Mouse (Mus musculus) embryonic fibroblast, embryonic 13.5 days (primary cell): ENCODE measurements around the gene Avpr1a.

Source experiments
- CTCF ChIP-seq: IDR thresholded peaks from 2 replicates; pipeline ENCODE4 v1.5.1; 2011; ENCODE audit warnings: mild to moderate bottlenecking, control low read depth, low read length, moderate library complexity, borderline replicate concordance; ENCODE audit not compliant: insufficient read depth
- POLR2A ChIP-seq: IDR thresholded peaks from 2 replicates; pipeline ENCODE4 v1.6.1; 2011; ENCODE audit warnings: low read depth, mild to moderate bottlenecking, control low read depth, low read length, moderate library complexity

GRCm38 (mm10) chr10:122432690-122433089 is 15.6 kb upstream of the Avpr1a start:
- TF ChIP-seq CTCF = no peak
- TF ChIP-seq POLR2A = no peak
